Mouse (Mus musculus): ENCODE data around the gene Tstd1.

Gene Tstd1

GRCm38 (mm10) chr1:171418660-171419059 lies at the start of gene Tstd1:
TSS of gene Tstd1 (plus strand) at chr1:171418872.
- no peak for DNase-seq

GRCm38 (mm10) chr1:171369845-171370556 lies 48.7 kb upstream of the Tstd1 start, which contains the start of gene Nectin4:
TSS of gene Nectin4 (plus strand) at chr1:171370099.
- no peak for DNase-seq

- DNase-seq, result no peak
These were observed 45.8 kb upstream of the Tstd1 start for GRCm38 (mm10) chr1:171372880-171373279.

- no peak for DNase-seq
These were observed 44.7 kb upstream of the Tstd1 start for GRCm38 (mm10) chr1:171373946-171374345.

- DNase-seq, result no peak
These were observed 43.0 kb upstream of the Tstd1 start for GRCm38 (mm10) chr1:171375646-171376097.

GRCm38 (mm10) chr1:171378298-171378697 lies 40.4 kb upstream of the Tstd1 start:
- DNase-seq, result peak; percentile 45 to 46

GRCm38 (mm10) chr1:171379935-171380599 lies 38.6 kb upstream of the Tstd1 start:
- peak; percentile 86 to 88 for DNase-seq

- no peak for DNase-seq
These were observed 36.5 kb upstream of the Tstd1 start for GRCm38 (mm10) chr1:171382096-171382620.

GRCm38 (mm10) chr1:171384361-171384760 lies 34.3 kb upstream of the Tstd1 start:
- no peak for DNase-seq

- DNase-seq, result no peak
These were observed 33.5 kb upstream of the Tstd1 start for GRCm38 (mm10) chr1:171385171-171385570.

- DNase-seq, result peak; percentile 59 to 67
These were observed 31.6 kb upstream of the Tstd1 start for GRCm38 (mm10) chr1:171387099-171387498.

GRCm38 (mm10) chr1:171388376-171389102 lies 30.1 kb upstream of the Tstd1 start, which contains the start of gene Arhgap30:
TSS of gene Arhgap30 (plus strand) at chr1:171388954.
- no peak for DNase-seq

- DNase-seq, result no peak
These were observed 28.6 kb upstream of the Tstd1 start for GRCm38 (mm10) chr1:171390101-171390500.

GRCm38 (mm10) chr1:171401821-171402220 lies 16.9 kb upstream of the Tstd1 start:
- DNase-seq, result no peak

GRCm38 (mm10) chr1:171402991-171403390 lies 15.7 kb upstream of the Tstd1 start:
- DNase-seq, result no peak

GRCm38 (mm10) chr1:171407263-171407662 lies 11.4 kb upstream of the Tstd1 start:
- DNase-seq, result no peak

GRCm38 (mm10) chr1:171410231-171410630 lies 8.4 kb upstream of the Tstd1 start:
- DNase-seq, result no peak

GRCm38 (mm10) chr1:171410947-171411484 lies 7.7 kb upstream of the Tstd1 start, which contains the start of gene Usf1:
TSS of gene Usf1 (plus strand) at chr1:171411313.
- DNase-seq, result peak; percentile 96 to 98

- DNase-seq, result no peak
These were observed 7.2 kb upstream of the Tstd1 start for GRCm38 (mm10) chr1:171411492-171411941.

GRCm38 (mm10) chr1:171412001-171412441 lies 6.7 kb upstream of the Tstd1 start:
- peak; percentile 69 to 70 for DNase-seq

- peak; percentile 25 to 51 for DNase-seq
These were observed 6.2 kb upstream of the Tstd1 start for GRCm38 (mm10) chr1:171412446-171412845.

GRCm38 (mm10) chr1:171413608-171414007 lies 5.1 kb upstream of the Tstd1 start:
- no peak for DNase-seq
